Mouse (Mus musculus) testis, adult 10 weeks (tissue): ENCODE results near the gene Zfp367. TPM values are rescaled to one million over a fixed set of nuclear protein-coding genes. Genes with fewer than 3 reads are reported as not detected.

Source experiments
- polyA plus RNA-seq: library from polyadenylated mRNA; stranded (reverse); fragments of 350-450 nt; fragmentation: Illumina TruSeq; extraction: RNeasy Lipid Tissue Mini Kit (QIAGEN cat#74804); gene quantifications from one replicate; pipeline ENCODE4 v1.2.3, GENCODE M21; 2014; ENCODE audit warnings: low read depth, low replicate concordance

The Zfp367 gene
- polyA plus RNA-seq = 83.7 TPM

DNA sequence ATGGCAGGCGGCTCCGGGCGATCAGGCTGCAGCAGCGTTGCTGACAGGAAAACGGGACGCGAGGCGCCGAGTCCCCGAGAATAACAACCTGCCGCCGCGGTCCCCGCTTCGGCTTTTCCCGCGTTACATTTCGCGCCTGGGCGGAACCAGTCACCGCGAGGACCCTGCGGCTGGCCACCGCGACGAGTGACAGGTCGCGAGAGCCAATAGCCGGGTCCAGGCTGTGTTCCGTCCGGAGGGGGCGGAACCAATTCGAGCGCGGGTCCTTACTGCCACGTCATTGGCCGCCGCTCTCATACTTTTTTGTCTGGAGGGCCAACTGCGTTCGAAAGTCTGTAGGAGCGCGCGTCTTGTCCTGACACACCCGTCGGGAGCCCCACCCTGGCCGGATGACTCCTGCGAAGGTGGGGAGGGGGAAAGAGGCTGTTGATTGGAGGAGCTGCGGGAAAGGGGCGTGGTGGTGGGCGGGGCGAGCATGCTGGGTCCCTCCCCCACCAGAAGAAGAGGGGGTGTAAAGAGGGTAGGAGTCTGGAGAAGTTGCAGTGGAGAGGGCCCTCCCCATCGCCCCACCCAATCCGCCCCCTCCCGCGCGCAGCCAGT, at the start of gene Zfp367:
Zfp367 (minus strand) TSS at position 120 of the 600 bp plus-strand sequence.

DNA sequence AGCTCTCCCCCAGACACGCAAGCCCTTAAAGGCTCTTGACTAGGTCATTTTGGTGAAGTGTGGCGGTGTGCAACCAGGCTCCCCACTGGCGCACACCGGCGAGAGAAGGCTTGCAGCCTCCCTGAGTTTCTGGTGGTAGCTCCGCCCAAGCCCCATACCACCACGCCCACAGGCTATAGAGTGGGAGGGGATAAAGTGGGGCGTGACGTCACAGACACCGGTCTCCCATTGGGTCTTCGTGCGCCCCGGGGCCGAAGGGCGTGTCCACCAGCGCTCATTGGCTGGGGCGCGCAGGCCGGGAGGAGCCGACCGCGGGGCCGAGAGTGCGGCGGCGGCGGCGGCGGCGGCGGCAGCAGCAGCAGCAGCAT, 8.5 kb upstream of the Zfp367 start, which contains the start of gene Habp4:
Habp4 (plus strand) TSS at position 277 of the 368 bp plus-strand sequence.

DNA sequence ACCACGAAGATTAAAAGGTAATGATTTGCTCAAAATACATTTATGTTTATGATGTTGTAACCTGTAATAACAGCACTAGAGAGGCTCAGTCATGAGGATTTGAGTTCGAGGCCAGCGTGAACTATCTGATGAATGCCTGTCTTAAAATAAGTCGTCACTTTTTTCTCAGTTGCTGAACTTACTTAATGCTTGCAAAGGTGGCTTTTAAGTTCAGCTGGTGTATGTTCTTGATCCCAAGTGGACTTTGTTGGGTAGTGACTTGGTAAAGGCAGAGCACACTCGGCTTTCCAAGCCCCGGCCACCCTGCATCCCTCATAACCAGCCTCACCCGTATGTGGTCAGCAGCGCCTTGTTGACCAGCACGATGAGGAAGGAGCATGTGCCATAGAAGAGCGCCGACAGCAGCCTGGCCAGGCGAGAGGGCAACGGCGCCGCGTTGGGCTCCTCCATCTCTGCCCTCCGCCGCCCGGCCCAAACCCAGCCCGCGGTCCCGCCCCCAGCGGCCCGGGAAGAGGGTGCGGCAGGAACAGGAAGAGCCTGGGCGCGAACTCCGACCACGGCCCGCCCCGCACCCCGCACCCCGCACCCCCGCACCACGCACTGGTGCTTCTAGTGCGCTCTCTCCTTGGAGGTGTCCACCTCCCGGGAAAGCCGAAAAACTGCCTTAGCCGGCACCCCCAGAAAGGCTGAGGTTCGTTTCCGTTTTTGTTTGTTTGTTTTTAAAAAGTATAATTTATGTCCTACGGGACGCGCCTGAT, 24.0 kb downstream of the Zfp367 start, which contains the start of gene Slc35d2:
Slc35d2 (minus strand) TSS at position 511 of the 758 bp plus-strand sequence.

GRCm38 (mm10) chr13:64089130-64089529, 63.9 kb downstream of the Zfp367 start, which contains the start of gene Hsd17b3:
Gene Hsd17b3, minus strand, starts transcription at chr13:64089230.

Other genes with a start within 250 kb of the Zfp367 start
- 93.2 TPM for gene Hsd17b3, start 64.0 kb downstream of the Zfp367 start, polyA plus RNA-seq
- 1.4 TPM for gene Slc35d2, start 23.8 kb downstream of the Zfp367 start, polyA plus RNA-seq
- 85.9 TPM for gene Habp4, start 8.6 kb upstream of the Zfp367 start, polyA plus RNA-seq
- gene Cdc14b, start 122.1 kb upstream of the Zfp367 start, polyA plus RNA-seq = 186 TPM
- gene Aaed1, start 159.5 kb upstream of the Zfp367 start, polyA plus RNA-seq = 17.1 TPM
- gene Ctsl, start 217.7 kb upstream of the Zfp367 start, polyA plus RNA-seq = 391 TPM